Mouse (Mus musculus) olfactory bulb, adult 2 months (tissue): ENCODE results near the gene Rasgrp2.

Experiments
- CTCF ChIP-seq: fragments of 200-500 bp; IDR thresholded peaks from 2 replicates; pipeline ENCODE4 v1.5.1; 2012; ENCODE audit warnings: low read depth, mild to moderate bottlenecking, low read length, moderate library complexity; ENCODE audit not compliant: insufficient read depth
- POLR2A ChIP-seq: fragments of 200-500 bp; IDR thresholded peaks from 2 replicates; pipeline ENCODE4 v1.6.1; 2012; ENCODE audit warnings: mild to moderate bottlenecking, low read depth, low read length, moderate library complexity; ENCODE audit not compliant: insufficient read depth

DNA sequence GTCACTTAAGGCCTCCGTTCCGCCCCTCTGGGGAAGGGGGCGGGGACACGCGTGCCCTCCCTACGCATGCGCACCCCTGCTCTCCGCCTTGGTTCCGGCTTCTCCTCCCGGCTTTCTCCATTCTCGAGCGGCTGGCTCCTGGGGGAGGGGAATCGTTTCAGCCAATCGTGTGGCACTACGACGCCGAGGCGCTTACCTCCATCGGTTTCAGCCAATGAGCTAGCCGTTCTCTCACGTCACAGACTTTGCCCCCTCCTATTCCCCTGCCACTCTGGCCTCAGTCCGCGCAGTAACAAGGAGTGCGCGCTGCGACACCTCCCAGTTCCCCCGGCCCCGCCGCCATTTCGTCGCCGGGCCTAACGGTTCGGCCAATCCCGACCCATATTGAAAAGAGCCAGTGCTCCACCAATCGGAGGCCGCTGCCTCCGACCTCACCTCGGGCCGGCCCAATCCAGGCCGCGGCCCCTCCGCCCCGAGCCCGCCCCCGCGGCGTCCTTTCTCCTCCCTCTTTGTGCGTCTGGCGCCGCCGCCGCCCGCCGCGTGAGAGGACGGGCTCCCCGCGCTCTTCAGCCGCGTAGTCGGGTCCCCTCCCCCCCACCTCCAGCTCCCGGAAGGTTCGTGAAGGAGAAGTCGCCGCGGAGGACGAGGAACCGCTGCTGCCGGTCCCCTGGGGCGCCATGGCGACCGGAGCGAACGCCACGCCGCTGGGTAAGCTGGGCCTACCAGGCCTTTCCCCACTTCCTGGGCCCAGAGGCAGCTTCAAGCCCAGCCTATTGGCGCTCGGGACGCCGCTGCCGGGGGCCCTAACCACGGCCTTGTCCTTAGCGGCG is 35.5 kb upstream of the Rasgrp2 start, which contains the start of gene Sf1:
- TF ChIP-seq CTCF (no peak), POLR2A (peak; percentile 40; the same call in 1 of the 2 replicates)
